Mouse (Mus musculus) heart, adult 2 months (tissue): ENCODE results near the gene Gm49403.

Experiments used
- CTCF ChIP-seq: fragments of 200-600 bp; IDR thresholded peaks from 2 replicates; pipeline ENCODE4 v1.8.1; 2022; ENCODE audit warnings: antibody characterized with exemption, mild to moderate bottlenecking, moderate library complexity
- EP300 ChIP-seq: fragments of 200-500 bp; IDR thresholded peaks from 2 replicates; pipeline ENCODE4 v1.6.1; 2011; ENCODE audit warnings: low read depth, low read length, control low read depth; ENCODE audit not compliant: insufficient read depth
- POLR2A ChIP-seq: fragments of 200-500 bp; IDR thresholded peaks from 2 replicates; pipeline ENCODE4 v1.6.1; 2011; ENCODE audit warnings: mild to moderate bottlenecking, low read depth, low read length, control low read depth; ENCODE audit not compliant: insufficient read depth

- TF ChIP-seq POLR2A (no peak), EP300 (no peak), CTCF (no peak)
These were observed 19.7 kb downstream of the Gm49403 start for GRCm38 (mm10) chr19:8903412-8903811.
